Mouse (Mus musculus): ENCODE data around the gene Rhobtb1. TPM values are rescaled to one million over a fixed set of nuclear protein-coding genes. Genes with fewer than 3 reads are reported as not detected.
A peak's percentile ranks its signal among the peaks of the same experiment; 100 is the strongest.

Rhobtb1 gene
- polyA plus RNA-seq, 1 experiment: 9.9 TPM

DNA sequence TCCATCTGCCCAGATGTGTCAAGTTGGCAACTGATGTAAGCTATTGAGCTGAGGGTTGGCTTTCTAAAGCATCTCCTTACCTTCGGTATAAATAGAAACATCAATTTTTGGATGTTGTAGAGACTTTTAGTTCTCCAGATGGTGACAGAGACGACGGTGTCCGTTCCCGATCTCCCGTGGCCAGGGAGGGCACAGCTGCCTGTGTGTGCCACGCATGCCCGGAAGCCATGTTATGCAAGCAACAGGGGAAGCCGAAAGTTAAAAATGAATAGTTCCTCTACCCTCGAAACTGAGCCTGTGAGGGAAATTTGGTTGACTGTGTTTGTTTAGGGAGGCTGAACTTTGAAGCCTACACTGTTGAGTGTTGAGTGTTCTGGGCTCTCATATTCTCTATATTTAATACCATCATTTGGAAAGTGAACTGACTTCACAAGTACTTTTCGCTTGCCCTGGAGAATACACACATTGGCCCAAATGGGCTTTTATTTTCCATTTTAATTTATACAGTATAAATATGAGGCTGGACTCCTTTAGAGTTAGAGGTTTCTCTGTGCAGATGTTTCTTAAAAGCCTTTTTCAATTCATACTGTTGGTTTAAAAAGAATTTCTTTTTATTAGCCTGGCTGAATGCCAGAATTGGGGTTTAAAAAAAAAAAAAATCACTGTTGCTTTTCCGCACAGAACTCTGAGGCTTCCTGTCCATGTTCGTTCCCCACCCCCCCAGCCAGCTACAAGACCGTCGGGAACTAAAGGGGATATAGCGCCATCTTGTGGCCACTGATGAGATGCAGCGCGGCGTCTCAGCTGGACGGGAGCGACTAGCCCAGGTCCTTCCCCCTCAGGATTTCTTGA lies 169.7 kb downstream of the Rhobtb1 start:
- Histone ChIP-seq H3K4me1 (ENCODE audit: control insufficient read depth, insufficient read depth, low read length) (no peaks in the 10 kb centered on the region), H3K4me3 (replicated peaks; ENCODE audit: extremely low read depth, low read depth, low read length) (no peak overlapping the region)
- WGBS: 34% methylated on average over 21 of the region's 21 CpGs
- TF ChIP-seq POLR2A (IDR thresholded peaks at IDR 0.05; ENCODE audit: borderline replicate concordance, extremely low read depth, low read depth, low read length) (no peak), CTCF (IDR thresholded peaks at IDR 0.05; ENCODE audit: insufficient read depth, low read length) (peak; percentile 86)
- DNase-seq: peak; percentile 70

- no peak for DNase-seq
- TF ChIP-seq CTCF (IDR thresholded peaks at IDR 0.05; ENCODE audit: insufficient read depth, low read length) (no peak), POLR2A (IDR thresholded peaks at IDR 0.05; ENCODE audit: borderline replicate concordance, extremely low read depth, low read depth, low read length) (no peak)
- H3K4me3 ChIP-seq (replicated peaks; ENCODE audit: extremely low read depth, low read depth, low read length): no peak overlapping the region
- 40% methylated on average over 15 of the region's 15 CpGs for WGBS
- H3K4me1 ChIP-seq (ENCODE audit: control insufficient read depth, insufficient read depth, low read length): no peaks in the 10 kb centered on the region
Measured at GRCm38 (mm10) chr10:69321519-69322035, 170.3 kb downstream of the Rhobtb1 start.

DNA sequence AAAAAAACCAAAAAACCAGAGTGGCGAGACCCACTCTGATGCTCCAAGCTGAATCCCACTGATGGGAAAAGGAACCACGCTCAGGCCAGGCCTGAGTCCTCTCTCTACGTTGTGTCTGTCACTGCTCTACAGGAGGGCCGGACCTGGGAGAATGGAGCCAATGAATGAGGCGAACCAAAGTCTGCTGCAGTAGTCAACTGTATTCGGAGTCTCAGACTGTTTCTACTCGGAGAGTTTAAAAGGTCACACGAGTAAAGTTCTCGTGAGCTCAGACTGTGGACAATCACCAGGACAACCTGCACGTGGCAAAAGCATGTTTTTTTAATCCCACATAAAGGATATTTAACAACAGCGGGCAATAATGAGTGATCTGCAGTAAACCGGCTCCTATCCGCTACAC lies 172.8 kb downstream of the Rhobtb1 start:
- TF ChIP-seq POLR2A (IDR thresholded peaks at IDR 0.05; ENCODE audit: borderline replicate concordance, extremely low read depth, low read depth, low read length) (no peak), CTCF (IDR thresholded peaks at IDR 0.05; ENCODE audit: insufficient read depth, low read length) (no peak)
- no peak overlapping the region for H3K4me3 ChIP-seq (replicated peaks; ENCODE audit: extremely low read depth, low read depth, low read length)
- WGBS: 84% methylated on average over 13 of the region's 13 CpGs
- H3K4me1 ChIP-seq (ENCODE audit: control insufficient read depth, insufficient read depth, low read length): no peaks in the 10 kb centered on the region
- no peak for DNase-seq

DNA sequence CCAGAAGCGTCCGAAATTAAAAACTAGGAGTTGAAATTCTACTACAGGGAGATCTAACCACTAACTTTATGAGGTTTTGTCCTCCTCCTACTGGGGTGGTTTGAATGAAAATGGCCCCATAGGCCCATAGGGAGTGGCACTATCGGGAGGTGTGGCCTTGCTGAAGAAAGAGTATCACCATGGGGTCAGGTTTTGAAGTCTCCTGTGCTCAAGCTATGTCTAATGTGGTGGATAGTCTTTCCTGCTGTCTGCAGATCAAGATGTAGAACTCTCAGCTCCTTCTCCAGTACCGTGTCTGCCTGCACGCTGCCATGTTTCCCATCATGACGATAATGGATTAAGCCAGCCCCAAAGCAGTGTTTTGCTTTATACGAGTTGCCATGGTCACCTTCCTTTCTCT lies 173.6 kb downstream of the Rhobtb1 start:
- no peak overlapping the region for H3K4me3 ChIP-seq (replicated peaks; ENCODE audit: extremely low read depth, low read depth, low read length)
- TF ChIP-seq POLR2A (IDR thresholded peaks at IDR 0.05; ENCODE audit: borderline replicate concordance, extremely low read depth, low read depth, low read length): no peak
- TF ChIP-seq CTCF (IDR thresholded peaks at IDR 0.05; ENCODE audit: insufficient read depth, low read length): no peak
- DNase-seq: no peak
- no peaks in the 10 kb centered on the region for H3K4me1 ChIP-seq (ENCODE audit: control insufficient read depth, insufficient read depth, low read length)
- 88% methylated on average over 7 of the region's 7 CpGs for WGBS

DNA sequence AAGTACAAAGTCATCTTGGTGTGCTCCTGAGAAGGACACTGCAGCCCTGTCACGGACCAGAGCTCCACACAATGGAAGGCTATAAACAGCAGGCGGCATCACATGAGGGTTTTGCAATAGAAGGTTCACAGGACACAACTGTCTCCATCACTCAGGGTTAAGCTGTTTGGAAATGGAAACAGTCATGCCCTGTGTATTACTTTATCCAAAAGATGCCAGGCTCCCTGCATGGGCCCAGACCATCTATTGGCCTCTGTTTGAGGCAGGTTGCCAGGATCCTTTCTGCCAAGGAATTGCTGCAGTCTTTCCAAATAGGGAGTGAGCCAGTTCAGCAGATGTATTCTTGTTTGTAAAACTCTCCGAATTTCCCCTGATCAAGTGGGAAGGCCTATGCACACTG lies 175.2 kb downstream of the Rhobtb1 start:
- no peak for DNase-seq
- WGBS: 69% methylated on average over 3 of the region's 3 CpGs
- Histone ChIP-seq H3K4me3 (replicated peaks; ENCODE audit: extremely low read depth, low read depth, low read length) (no peak overlapping the region), H3K4me1 (ENCODE audit: control insufficient read depth, insufficient read depth, low read length) (no peaks in the 10 kb centered on the region)
- TF ChIP-seq POLR2A (IDR thresholded peaks at IDR 0.05; ENCODE audit: borderline replicate concordance, extremely low read depth, low read depth, low read length): no peak
- no peak for TF ChIP-seq CTCF (IDR thresholded peaks at IDR 0.05; ENCODE audit: insufficient read depth, low read length)

- no peak for DNase-seq
- Histone ChIP-seq H3K4me1 (ENCODE audit: control insufficient read depth, insufficient read depth, low read length) (no peaks in the 10 kb centered on the region), H3K4me3 (replicated peaks; ENCODE audit: extremely low read depth, low read depth, low read length) (no peak overlapping the region)
- 70% methylated on average over 8 of the region's 8 CpGs for WGBS
- TF ChIP-seq CTCF (IDR thresholded peaks at IDR 0.05; ENCODE audit: insufficient read depth, low read length) (no peak), POLR2A (IDR thresholded peaks at IDR 0.05; ENCODE audit: borderline replicate concordance, extremely low read depth, low read depth, low read length) (no peak)
Measured at GRCm38 (mm10) chr10:69327362-69327761, 176.1 kb downstream of the Rhobtb1 start.

DNA sequence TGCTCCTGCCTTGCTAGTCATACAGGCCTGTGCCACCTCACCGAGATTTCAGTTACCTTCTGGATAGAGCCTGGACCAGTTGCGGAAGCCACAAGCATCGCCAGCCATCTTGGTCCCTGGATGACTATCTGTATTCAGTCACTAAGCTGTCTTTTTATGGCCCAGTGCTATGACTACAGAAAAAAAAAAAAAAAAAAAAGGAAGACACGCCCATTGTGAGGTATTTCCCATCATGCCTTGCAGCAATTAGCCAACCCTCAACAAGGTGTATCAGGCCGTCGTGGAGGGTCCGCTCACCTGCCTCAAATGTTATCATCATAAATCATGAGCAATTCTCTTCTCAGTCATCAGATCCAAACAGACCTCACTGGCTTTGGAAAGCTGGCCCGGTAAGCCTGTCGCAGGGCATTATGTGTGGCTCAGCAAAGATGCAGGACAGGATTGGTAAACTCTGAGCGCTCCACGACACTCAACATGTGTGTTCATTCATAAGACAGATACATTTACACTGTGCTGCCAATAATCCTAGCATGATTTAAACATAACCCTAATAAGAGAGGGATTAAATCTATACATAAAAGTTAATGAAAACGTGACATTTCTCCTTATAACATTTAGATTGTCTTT lies 176.9 kb downstream of the Rhobtb1 start:
- Histone ChIP-seq H3K4me3 (replicated peaks; ENCODE audit: extremely low read depth, low read depth, low read length) (no peak overlapping the region), H3K4me1 (ENCODE audit: control insufficient read depth, insufficient read depth, low read length) (no peaks in the 10 kb centered on the region)
- 86% methylated on average over 12 of the region's 12 CpGs for WGBS
- DNase-seq: no peak
- TF ChIP-seq CTCF (IDR thresholded peaks at IDR 0.05; ENCODE audit: insufficient read depth, low read length) (no peak), POLR2A (IDR thresholded peaks at IDR 0.05; ENCODE audit: borderline replicate concordance, extremely low read depth, low read depth, low read length) (no peak)

GRCm38 (mm10) chr10:69328656-69329046 lies 177.4 kb downstream of the Rhobtb1 start:
- DNase-seq: no peak
- TF ChIP-seq CTCF (IDR thresholded peaks at IDR 0.05; ENCODE audit: insufficient read depth, low read length): no peak
- TF ChIP-seq POLR2A (IDR thresholded peaks at IDR 0.05; ENCODE audit: borderline replicate concordance, extremely low read depth, low read depth, low read length): no peak
- Histone ChIP-seq H3K4me3 (replicated peaks; ENCODE audit: extremely low read depth, low read depth, low read length) (no peak overlapping the region), H3K4me1 (ENCODE audit: control insufficient read depth, insufficient read depth, low read length) (no peaks in the 10 kb centered on the region)
- WGBS: 74% methylated on average over 4 of the region's 4 CpGs

DNA sequence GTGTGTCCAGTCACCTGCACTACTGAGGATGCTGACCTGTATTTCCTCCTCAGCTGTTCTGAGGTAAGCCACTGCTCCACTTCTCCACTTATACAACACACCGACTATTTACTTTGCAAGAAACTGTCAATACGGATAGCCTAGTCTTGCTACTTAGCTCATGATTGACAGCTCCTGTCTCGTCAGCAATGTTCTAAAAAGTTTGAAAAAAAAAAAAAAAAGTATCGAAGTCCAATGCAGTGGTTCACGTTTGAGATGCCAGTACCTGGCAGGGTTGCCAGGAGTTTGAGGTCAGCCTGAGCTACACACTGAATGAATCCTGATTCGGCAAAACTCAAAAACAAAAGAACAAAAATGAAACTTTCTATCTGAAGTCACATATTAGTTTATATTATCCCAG lies 180.0 kb downstream of the Rhobtb1 start:
- Histone ChIP-seq H3K4me1 (ENCODE audit: control insufficient read depth, insufficient read depth, low read length) (no peaks in the 10 kb centered on the region), H3K4me3 (replicated peaks; ENCODE audit: extremely low read depth, low read depth, low read length) (no peak overlapping the region)
- WGBS: 78% methylated on average over 6 of the region's 6 CpGs
- no peak for DNase-seq
- TF ChIP-seq POLR2A (IDR thresholded peaks at IDR 0.05; ENCODE audit: borderline replicate concordance, extremely low read depth, low read depth, low read length) (no peak), CTCF (IDR thresholded peaks at IDR 0.05; ENCODE audit: insufficient read depth, low read length) (no peak)
